Mouse (Mus musculus) testis, postnatal 14 days (tissue): ENCODE results near the gene Trnp1.

ENCODE experiments used
- DNase-seq: peaks from one replicate; pipeline ENCODE4 v3.0.0; 2021; ENCODE audit warnings: low spot score

The Trnp1 gene

GRCm38 (mm10) chr4:133494432-133494831, 3.9 kb downstream of the Trnp1 start:
- peak; percentile 83 for DNase-seq

- no peak for DNase-seq
Observed at GRCm38 (mm10) chr4:133493895-133494294, 4.5 kb downstream of the Trnp1 start.

GRCm38 (mm10) chr4:133491800-133492199, 6.5 kb downstream of the Trnp1 start:
- peak; percentile 62 for DNase-seq

GRCm38 (mm10) chr4:133489489-133490245, 8.7 kb downstream of the Trnp1 start:
- DNase-seq: no peak

- no peak for DNase-seq
Observed at GRCm38 (mm10) chr4:133488619-133489392, 9.5 kb downstream of the Trnp1 start.

GRCm38 (mm10) chr4:133486673-133487357, 11.5 kb downstream of the Trnp1 start:
- DNase-seq: no peak

- DNase-seq: no peak
Observed at GRCm38 (mm10) chr4:133485691-133486425, 12.5 kb downstream of the Trnp1 start.

GRCm38 (mm10) chr4:133484266-133485025, 13.9 kb downstream of the Trnp1 start:
- DNase-seq: no peak

- DNase-seq: no peak
Observed at GRCm38 (mm10) chr4:133482479-133482878, 15.9 kb downstream of the Trnp1 start.

GRCm38 (mm10) chr4:133481488-133481887, 16.9 kb downstream of the Trnp1 start:
- DNase-seq: no peak

GRCm38 (mm10) chr4:133480754-133481153, 17.6 kb downstream of the Trnp1 start:
- DNase-seq: no peak

GRCm38 (mm10) chr4:133480185-133480537, 18.2 kb downstream of the Trnp1 start:
- DNase-seq: no peak

- peak; percentile 99 for DNase-seq
Observed at GRCm38 (mm10) chr4:133479458-133480184, 18.7 kb downstream of the Trnp1 start, which contains the start of gene Tent5b. Gene Tent5b, plus strand, starts transcription at chr4:133480132.

- DNase-seq: no peak
Observed at GRCm38 (mm10) chr4:133473833-133474232, 24.5 kb downstream of the Trnp1 start.

- DNase-seq: no peak
Observed at GRCm38 (mm10) chr4:133471135-133471821, 27.1 kb downstream of the Trnp1 start.

GRCm38 (mm10) chr4:133469122-133469521, 29.2 kb downstream of the Trnp1 start:
- DNase-seq: no peak

GRCm38 (mm10) chr4:133468080-133468479, 30.3 kb downstream of the Trnp1 start:
- DNase-seq: peak; percentile 74

- DNase-seq: no peak
Observed at GRCm38 (mm10) chr4:133463184-133463583, 35.2 kb downstream of the Trnp1 start.

GRCm38 (mm10) chr4:133461362-133461761, 37.0 kb downstream of the Trnp1 start:
- no peak for DNase-seq

- DNase-seq: no peak
Observed at GRCm38 (mm10) chr4:133460796-133461325, 37.5 kb downstream of the Trnp1 start.
